Mouse (Mus musculus) heart, adult 2 months (tissue): ENCODE measurements around the gene Aldh16a1.

Experiments
- CTCF ChIP-seq: fragments of 200-600 bp; IDR thresholded peaks from 2 replicates; pipeline ENCODE4 v1.8.1; 2022; ENCODE audit warnings: antibody characterized with exemption, mild to moderate bottlenecking, moderate library complexity
- POLR2A ChIP-seq: fragments of 200-500 bp; IDR thresholded peaks from 2 replicates; pipeline ENCODE4 v1.6.1; 2011; ENCODE audit warnings: mild to moderate bottlenecking, low read depth, low read length, control low read depth; ENCODE audit not compliant: insufficient read depth

DNA sequence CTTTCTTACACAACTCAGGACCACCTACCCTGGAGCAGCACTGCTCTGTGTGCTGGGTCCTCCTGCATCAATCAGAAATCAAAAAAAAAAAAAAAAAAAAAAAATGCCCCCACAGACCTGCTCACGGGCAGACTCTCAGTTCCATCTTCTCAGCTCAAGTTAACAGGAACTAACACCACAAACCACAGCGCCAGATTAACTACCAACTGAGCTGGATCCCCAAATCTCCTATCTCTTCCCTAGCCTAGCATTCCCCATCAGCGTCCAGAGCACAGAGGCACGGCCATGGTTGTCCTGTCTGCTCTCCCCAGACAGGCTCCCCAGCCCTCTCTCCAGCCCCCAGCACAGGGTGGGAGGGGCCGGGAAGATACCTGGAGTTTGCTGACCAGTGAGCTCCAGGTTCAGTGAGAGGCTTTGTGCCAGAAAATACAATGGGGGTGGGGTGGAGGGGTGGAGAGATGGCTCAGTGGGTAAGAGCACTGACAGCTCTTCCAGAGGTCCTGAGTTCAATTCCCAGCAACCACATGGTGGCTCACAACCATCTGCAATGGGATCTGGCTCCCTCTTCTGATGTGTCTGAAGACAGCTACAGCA lies 47.2 kb downstream of the Aldh16a1 start:
- TF ChIP-seq CTCF: no peak
- no peak for TF ChIP-seq POLR2A
